ENCODE assay signal across 17 mouse cellular contexts in genomic region chr9:27569054-27569387, GRCm38 (mm10).
DNase-seq lines count a peak whose midpoint lies in the region; ATAC-seq and TF ChIP-seq lines count a peak whose summit lies in the region.
"Had no signal": no experiment of that assay in that cellular context is flagged by ENCODE, and none has a peak within 500 bp of the region (broad histone marks: within the 10 kb centered on the region; RNA-seq: fewer than 3 reads in every experiment).

No protein-coding gene starts in this region.

- TF ChIP-seq POLR2A in brain, embryonic 14.5 days (IDR thresholded peaks at IDR 0.05; ENCODE audit: borderline replicate concordance, extremely low read depth, insufficient read depth, insufficient read length, poor library complexity, severe bottlenecking): no peak

- H3K36me3 ChIP-seq in forebrain, embryonic 16.5 days (ENCODE audit: control insufficient read depth, insufficient read depth): no peaks in the 10 kb centered on the region
- H3K36me3 ChIP-seq in forebrain, embryonic 11.5 days (ENCODE audit: control insufficient read depth, insufficient read depth, low read length): no peaks in the 10 kb centered on the region
- H3K36me3 ChIP-seq: embryonic facial prominence, embryonic 10.5 days; heart, embryonic 13.5 days had no signal

- no peak overlapping the region for H3K4me3 ChIP-seq in forebrain, embryonic 16.5 days (replicated peaks; ENCODE audit: low read length)
- no peak overlapping the region for H3K4me3 ChIP-seq in forebrain, embryonic 11.5 days (ENCODE audit: low read depth, low read length)
- H3K4me3 ChIP-seq: embryonic facial prominence, embryonic 10.5 days; gastrocnemius, adult 2 months; heart, embryonic 13.5 days had no signal

- no peak overlapping the region for H3K9ac ChIP-seq in forebrain, embryonic 16.5 days (replicated peaks; ENCODE audit: low read depth, low read length)
- H3K9ac ChIP-seq in forebrain, embryonic 11.5 days (ENCODE audit: low read length): no peak overlapping the region
- H3K9ac ChIP-seq: heart, embryonic 13.5 days had no signal

- intact Hi-C loops in left cerebral cortex, postnatal 10 days (cut with DNase I): no loop called here

- no peak for TF ChIP-seq CTCF in brain, embryonic 14.5 days (IDR thresholded peaks at IDR 0.05; ENCODE audit: borderline replicate concordance, extremely low read depth, insufficient read depth, insufficient read length)

- DNase-seq in forebrain, embryonic 11.5 days (ENCODE audit: low spot score): no peak
- DNase-seq in layer of hippocampus, adult 9-10 months (ENCODE audit: low spot score): peak; percentile 1
- DNase-seq in layer of hippocampus, postnatal 36 days: no peak
- peak; percentile 53 for DNase-seq in brain, embryonic 14.5 days (ENCODE audit: low read depth)
- DNase-seq in left cerebral cortex, postnatal 10 days (ENCODE audit: extremely low spot score in 1 of 2, low spot score in 2 of 2): no peak
- DNase-seq: adrenal gland, postnatal 14 days; cerebellum, adult 2 months; gastrocnemius, adult 2 months; gastrocnemius, postnatal 25 days; heart, adult 11 months; heart, postnatal 36 days had no signal

- peak overlapping the region; percentile 41 for H3K27ac ChIP-seq in forebrain, embryonic 16.5 days (ENCODE audit: low read length)
- no peak overlapping the region for H3K27ac ChIP-seq in forebrain, embryonic 11.5 days (ENCODE audit: low read depth, low read length)
- H3K27ac ChIP-seq: embryonic facial prominence, embryonic 10.5 days; gastrocnemius, adult 2 months; heart, embryonic 13.5 days had no signal

- no peak overlapping the region for H3K4me2 ChIP-seq in forebrain, embryonic 16.5 days (ENCODE audit: low read length)
- H3K4me2 ChIP-seq in forebrain, embryonic 11.5 days (ENCODE audit: low read depth, low read length, severe bottlenecking): no peak overlapping the region
- H3K4me2 ChIP-seq: heart, embryonic 13.5 days had no signal

- H3K9me3 ChIP-seq in forebrain, embryonic 16.5 days (ENCODE audit: control insufficient read depth, low read length): no peaks in the 10 kb centered on the region
- H3K9me3 ChIP-seq in forebrain, embryonic 11.5 days (ENCODE audit: control insufficient read depth, low read length): no peaks in the 10 kb centered on the region
- H3K9me3 ChIP-seq: embryonic facial prominence, embryonic 10.5 days; heart, embryonic 13.5 days had no signal

- peaks cover 11% of the 10 kb centered on the region for H3K4me1 ChIP-seq in forebrain, embryonic 16.5 days (replicated peaks; ENCODE audit: control insufficient read depth, insufficient read depth, low read length)
- H3K4me1 ChIP-seq in forebrain, embryonic 11.5 days (replicated peaks; ENCODE audit: control insufficient read depth, insufficient read depth, low read length): no peaks in the 10 kb centered on the region
- H3K4me1 ChIP-seq: heart, embryonic 13.5 days had no signal

- ATAC-seq in forebrain, embryonic 16.5 days: peak; percentile 31
- ATAC-seq in forebrain, embryonic 11.5 days (replicated peaks; ENCODE audit: low FRiP score): no peak
- ATAC-seq: activated CD4-positive, CD25-positive, alpha-beta regulatory T cell, adult 4 months; hindbrain, embryonic 16.5 days; Patski had no signal

- H3K27me3 ChIP-seq in forebrain, embryonic 16.5 days (replicated peaks; ENCODE audit: control insufficient read depth, insufficient read depth, low read length): no peaks in the 10 kb centered on the region
- H3K27me3 ChIP-seq in forebrain, embryonic 11.5 days (ENCODE audit: control insufficient read depth, insufficient read depth, low read length): no peaks in the 10 kb centered on the region
- H3K27me3 ChIP-seq: heart, embryonic 13.5 days had no signal

- WGBS in forebrain, embryonic 16.5 days: 50% methylated on average over 7 of the region's 7 CpGs
- WGBS in forebrain, embryonic 11.5 days: 95% methylated on average over 7 of the region's 7 CpGs

Comparison
In these comparisons a context has a peak if more than half of its experiments do, and no peak if none do; other contexts are left out.
1. DNase-seq: peak in layer of hippocampus, adult 9-10 months (single experiment) and brain, embryonic 14.5 days (single experiment); none in forebrain, embryonic 11.5 days (single experiment), layer of hippocampus, postnatal 36 days (0 of 2) and left cerebral cortex, postnatal 10 days (0 of 2).